Mouse (Mus musculus) CH12.LX (cell line): Measurements from ENCODE around the gene Naa35. TPM values are rescaled to one million over a fixed set of nuclear protein-coding genes. Genes with fewer than 3 reads are reported as not detected.

ENCODE experiments used
- DNase-seq: peaks from one replicate; pipeline ENCODE4 v3.0.0-alpha.2; 2013; ENCODE audit errors: extremely low read depth
- H3K27ac ChIP-seq: 2 replicates; pipeline ENCODE4 v1.5.1; 2012; ENCODE audit warnings: low read depth, mild to moderate bottlenecking, control low read depth, moderate library complexity; ENCODE audit not compliant: insufficient read depth
- H3K27me3 ChIP-seq: replicated peaks from 2 replicates; pipeline ENCODE3; 2012; ENCODE audit warnings: inconsistent platforms
- H3K36me3 ChIP-seq, 2 experiments: replicated peaks in 1 of 2; 2 replicates each; pipeline versions ENCODE3 to v1.6.1; 2012; ENCODE audit warnings: inconsistent platforms in 1 of 2, low read length in 1 of 2, mild to moderate bottlenecking in 1 of 2, mixed read lengths in 1 of 2, moderate library complexity in 1 of 2; ENCODE audit not compliant: control insufficient read depth in 1 of 2, insufficient read depth in 1 of 2
- H3K4me1 ChIP-seq, 2 experiments: 2 replicates each; pipeline ENCODE4 v1.6.1; 2012; ENCODE audit warnings: inconsistent platforms in 1 of 2, moderate library complexity in 1 of 2; ENCODE audit not compliant: insufficient read depth in 2 of 2, control insufficient read depth in 1 of 2
- H3K4me2 ChIP-seq: 2 replicates; pipeline ENCODE4 v1.6.1; 2012; ENCODE audit warnings: low read depth, mild to moderate bottlenecking, control low read depth; ENCODE audit not compliant: poor library complexity, insufficient read depth, severe bottlenecking
- H3K4me3 ChIP-seq, 3 experiments: fragments of 150-350 bp in 1 of 3; sonication (generic) in 1 of 3; replicated peaks in 1 of 3; 2 replicates each; pipeline versions ENCODE3 to v1.5.1; 2011 to 2012; ENCODE audit warnings: low read depth in 2 of 3, low read length in 2 of 3, mild to moderate bottlenecking in 2 of 3, moderate library complexity in 2 of 3, control low read depth in 1 of 3, improper control_type of control experiment in 1 of 3, inconsistent platforms in 1 of 3, mixed read lengths in 1 of 3; ENCODE audit not compliant: poor library complexity in 1 of 3
- H3K79me2 ChIP-seq: replicated peaks from 2 replicates; pipeline ENCODE4 v1.6.1; 2012; ENCODE audit warnings: mild to moderate bottlenecking, moderate library complexity; ENCODE audit not compliant: control insufficient read depth, poor library complexity, insufficient read depth, severe bottlenecking; ENCODE audit errors: extremely low read depth
- H3K9ac ChIP-seq: 2 replicates; pipeline ENCODE4 v1.6.1; 2012; ENCODE audit warnings: low read depth, mild to moderate bottlenecking, control low read depth, moderate library complexity; ENCODE audit not compliant: insufficient read depth
- H3K9me3 ChIP-seq: replicated peaks from 2 replicates; pipeline ENCODE3; 2012; ENCODE audit warnings: low read length, inconsistent platforms, mixed read lengths
- BHLHE40 ChIP-seq: IDR thresholded peaks from 2 replicates; pipeline ENCODE4 v1.6.1; 2011; ENCODE audit warnings: mild to moderate bottlenecking, low read depth, low read length, improper control_type of control experiment
- CHD1 ChIP-seq: IDR thresholded peaks from 2 replicates; pipeline ENCODE4 v1.6.1; 2012; ENCODE audit warnings: low read depth, low read length, improper control_type of control experiment, inconsistent platforms
- CHD2 ChIP-seq: IDR thresholded peaks from 2 replicates; pipeline ENCODE4 v1.6.1; 2011; ENCODE audit warnings: low read length, improper control_type of control experiment
- ETS1 ChIP-seq: conservative IDR thresholded peaks from 2 replicates; pipeline ENCODE4 v1.6.1; 2012; ENCODE audit warnings: low read depth, mild to moderate bottlenecking, inconsistent platforms, low read length, improper control_type of control experiment, moderate library complexity
- IRF4 ChIP-seq: IDR thresholded peaks from 2 replicates; pipeline ENCODE4 v1.6.1; 2014; ENCODE audit warnings: low read depth, mild to moderate bottlenecking, inconsistent platforms, low read length, improper control_type of control experiment
- MAFK ChIP-seq: IDR thresholded peaks from 2 replicates; pipeline ENCODE4 v1.6.1; 2011; ENCODE audit warnings: low read length, improper control_type of control experiment; ENCODE audit not compliant: insufficient replicate concordance
- MAZ ChIP-seq: IDR thresholded peaks from 2 replicates; pipeline ENCODE4 v1.6.1; 2012; ENCODE audit warnings: low read depth, mild to moderate bottlenecking, inconsistent platforms, low read length, improper control_type of control experiment, moderate library complexity
- MEF2A ChIP-seq: IDR thresholded peaks from 2 replicates; pipeline ENCODE4 v1.6.1; 2014; ENCODE audit warnings: low read depth, mild to moderate bottlenecking, inconsistent platforms, low read length, improper control_type of control experiment, borderline replicate concordance
- NELFE ChIP-seq: IDR thresholded peaks from 2 replicates; pipeline ENCODE4 v1.6.1; 2011; ENCODE audit warnings: low read depth, low read length, improper control_type of control experiment
- POLR2A ChIP-seq: IDR thresholded peaks from 2 replicates; pipeline ENCODE4 v1.6.1; 2011; ENCODE audit warnings: low read depth, mild to moderate bottlenecking, improper control_type of control experiment, low read length
- RCOR1 ChIP-seq: conservative IDR thresholded peaks from 2 replicates; pipeline ENCODE4 v1.6.1; 2012; ENCODE audit warnings: low read depth, mild to moderate bottlenecking, inconsistent platforms, low read length, improper control_type of control experiment
- SMC3 ChIP-seq: IDR thresholded peaks from 2 replicates; pipeline ENCODE4 v1.6.1; 2011; ENCODE audit warnings: low read depth, low read length, improper control_type of control experiment
- TBP ChIP-seq: conservative IDR thresholded peaks from 2 replicates; pipeline ENCODE4 v1.6.1; 2011; ENCODE audit warnings: low read depth, low read length, improper control_type of control experiment
- UBTF ChIP-seq: IDR thresholded peaks from 2 replicates; pipeline ENCODE4 v1.6.1; 2012; ENCODE audit warnings: low read depth, mild to moderate bottlenecking, inconsistent platforms, low read length, improper control_type of control experiment, moderate library complexity
- ZNF384 ChIP-seq: IDR thresholded peaks from 2 replicates; pipeline ENCODE4 v1.6.1; 2012; ENCODE audit warnings: low read depth, low read length, improper control_type of control experiment, inconsistent platforms
- dilution Hi-C: fragments of 300-500 bp; cut with MboI; formaldehyde crosslinking; loops from 2 replicates; pipeline ENCODE4 v1.14.3; 2020; ENCODE audit warnings: low sequenced_read_pairs; ENCODE audit not compliant: extremely low pct_unique_long_range_greater_than_20kb, extremely low pct_ligation_motif_present
- in situ Hi-C: fragments of 300-500 bp; cut with MboI; formaldehyde crosslinking; loops from 3 replicates; pipeline ENCODE4 v1.14.3; 2019; ENCODE audit warnings: low sequenced_read_pairs, low pct_ligation_motif_present, low pct_unique_long_range_greater_than_20kb, mixed read lengths
- polyA plus RNA-seq: library from polyadenylated mRNA; unstranded; fragments of >175 nt; gene quantifications from 2 replicates; pipeline ENCODE4 v1.2.1, GENCODE M21; 2012; ENCODE audit warnings: low read depth; ENCODE audit not compliant: insufficient read length
- total RNA-seq, 2 experiments: library from RNA; depleted of rRNA; stranded (reverse); fragments of 300-350 nt in 1 of 2; fragments of >200 nt in 1 of 2; gene quantifications; 2 replicates each; pipeline ENCODE4 v1.2.3; 2012 to 2014

Naa35 gene
- total and polyA plus RNA-seq, 3 experiments = 46.8 to 60.2 (median 56.4) TPM

DNA sequence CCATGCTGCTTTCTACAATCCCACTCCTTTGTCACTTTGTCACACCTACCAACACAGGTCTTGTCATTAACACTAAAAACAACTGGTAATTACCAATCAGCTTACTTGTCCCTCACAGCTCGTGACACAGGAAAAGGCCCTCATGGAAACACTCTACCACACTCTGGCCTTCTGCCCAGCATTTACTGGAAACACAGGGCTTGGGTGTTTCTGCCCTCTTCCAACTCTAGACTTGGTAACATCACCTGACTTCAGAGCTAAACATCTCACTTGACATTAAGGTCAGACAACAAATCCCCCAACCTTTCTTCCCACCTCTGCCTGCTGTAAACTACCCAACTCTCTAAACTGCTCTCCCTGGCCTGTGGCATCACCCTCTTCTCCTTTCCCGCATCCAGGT lies 38.0 kb upstream of the Naa35 start:
- no peak overlapping the region for H3K4me3 ChIP-seq
- no peak overlapping the region for H3K27ac ChIP-seq
- no peak overlapping the region for H3K4me2 ChIP-seq
- H3K9ac ChIP-seq = no peak overlapping the region
- in situ Hi-C loops = no loop called here
- no peaks in the 10 kb centered on the region for H3K27me3 ChIP-seq
- DNase-seq = no peak
- H3K36me3 ChIP-seq = peaks cover 0 to 19% of the 10 kb centered on the region in 2 experiments
- no peaks in the 10 kb centered on the region for H3K79me2 ChIP-seq
- TF ChIP-seq MAZ (no peak), RCOR1 (no peak), MAFK (no peak)
- peaks cover 5 to 10% of the 10 kb centered on the region in 2 experiments; a peak in 2 of 4 replicates for H3K4me1 ChIP-seq
- H3K9me3 ChIP-seq = no peaks in the 10 kb centered on the region
- dilution Hi-C loops = no loop called here

GRCm38 (mm10) chr13:59547716-59548115 lies 37.3 kb upstream of the Naa35 start:
- H3K27ac ChIP-seq = no peak overlapping the region
- no peak overlapping the region for H3K9ac ChIP-seq
- H3K79me2 ChIP-seq = no peaks in the 10 kb centered on the region
- no peaks in the 10 kb centered on the region for H3K27me3 ChIP-seq
- H3K4me2 ChIP-seq = no peak overlapping the region
- no peaks in the 10 kb centered on the region for H3K9me3 ChIP-seq
- dilution Hi-C loops (no loop called here), in situ Hi-C loops (no loop called here)
- no peak overlapping the region for H3K4me3 ChIP-seq
- TF ChIP-seq ETS1 (no peak), ZNF384 (no peak), SMC3 (no peak), CHD2 (no peak), CHD1 (no peak), UBTF (no peak)
- peaks cover 0 to 15% of the 10 kb centered on the region in 2 experiments for H3K36me3 ChIP-seq
- peaks cover 5 to 10% of the 10 kb centered on the region in 2 experiments; a peak in 2 of 4 replicates for H3K4me1 ChIP-seq
- no peak for DNase-seq

DNA sequence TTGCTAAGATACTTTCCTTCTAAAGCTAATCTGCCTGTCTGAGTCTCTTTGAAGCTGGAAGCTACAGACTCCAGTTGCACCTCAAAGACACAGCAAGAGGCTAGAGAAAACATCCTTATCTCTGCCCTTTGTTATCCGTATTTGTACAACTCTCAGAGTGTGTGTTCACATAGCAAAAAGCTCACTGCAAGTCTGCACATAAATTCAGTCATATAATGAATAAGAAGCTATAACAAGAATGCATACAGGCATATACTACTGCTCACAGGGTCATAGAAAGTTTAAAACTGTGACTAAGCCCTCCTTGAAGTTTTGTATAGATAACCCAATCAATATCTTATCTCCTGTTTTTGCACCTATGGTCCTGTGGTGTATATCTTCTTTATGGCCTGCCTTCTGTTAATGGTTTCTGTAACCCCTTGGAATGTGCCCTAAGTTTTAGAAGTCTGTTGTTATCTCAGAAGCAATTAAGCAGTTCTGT lies 35.7 kb upstream of the Naa35 start:
- H3K9me3 ChIP-seq = no peaks in the 10 kb centered on the region
- H3K27me3 ChIP-seq = no peaks in the 10 kb centered on the region
- no peak overlapping the region for H3K4me2 ChIP-seq
- dilution Hi-C loops = no loop called here
- peaks cover 0 to 9% of the 10 kb centered on the region in 2 experiments for H3K36me3 ChIP-seq
- no peak for DNase-seq
- no peak overlapping the region for H3K27ac ChIP-seq
- peaks cover 5 to 10% of the 10 kb centered on the region in 2 experiments; a peak in 2 of 4 replicates for H3K4me1 ChIP-seq
- in situ Hi-C loops = no loop called here
- TF ChIP-seq TBP (no peak), CHD1 (no peak), RCOR1 (no peak), POLR2A (no peak), MEF2A (no peak), NELFE (no peak), IRF4 (no peak), BHLHE40 (no peak)
- H3K9ac ChIP-seq = no peak overlapping the region
- H3K79me2 ChIP-seq = no peaks in the 10 kb centered on the region
- no peak overlapping the region for H3K4me3 ChIP-seq
